Mouse (Mus musculus) Muller cell, postnatal 12 days (primary cell): ENCODE results near the gene Ucp3.

ENCODE experiments used
- DNase-seq: peaks from one replicate; pipeline ENCODE4 v3.0.0-alpha.2; 2015; ENCODE audit errors: inconsistent ontology term

Ucp3 gene

GRCm38 (mm10) chr7:100472777-100473176 lies at the start of gene Ucp3:
Ucp3 (plus strand) TSS chr7:100472990.
- no peak for DNase-seq

- DNase-seq = no peak
These were observed 47.0 kb upstream of the Ucp3 start for GRCm38 (mm10) chr7:100425795-100426194.

DNA sequence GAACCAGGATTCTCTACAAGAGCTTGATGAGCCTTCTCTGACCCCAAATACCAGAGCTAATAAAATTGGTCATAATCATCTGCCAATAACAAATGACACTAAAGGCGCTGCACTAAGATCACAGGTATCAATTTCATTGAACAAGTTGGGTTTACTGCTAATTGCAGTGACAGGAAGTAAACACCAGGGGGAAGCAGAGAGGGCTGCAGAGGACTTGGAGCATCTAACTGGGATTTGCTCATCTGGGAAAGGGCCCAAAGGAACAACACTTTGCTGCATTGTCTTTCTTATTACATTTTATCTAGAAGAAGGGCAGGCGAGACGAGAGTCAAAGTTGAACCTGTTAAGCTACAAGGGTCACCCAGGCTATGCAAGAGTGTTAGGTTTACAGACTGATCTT lies 43.7 kb upstream of the Ucp3 start:
- peak; percentile 28 for DNase-seq

DNA sequence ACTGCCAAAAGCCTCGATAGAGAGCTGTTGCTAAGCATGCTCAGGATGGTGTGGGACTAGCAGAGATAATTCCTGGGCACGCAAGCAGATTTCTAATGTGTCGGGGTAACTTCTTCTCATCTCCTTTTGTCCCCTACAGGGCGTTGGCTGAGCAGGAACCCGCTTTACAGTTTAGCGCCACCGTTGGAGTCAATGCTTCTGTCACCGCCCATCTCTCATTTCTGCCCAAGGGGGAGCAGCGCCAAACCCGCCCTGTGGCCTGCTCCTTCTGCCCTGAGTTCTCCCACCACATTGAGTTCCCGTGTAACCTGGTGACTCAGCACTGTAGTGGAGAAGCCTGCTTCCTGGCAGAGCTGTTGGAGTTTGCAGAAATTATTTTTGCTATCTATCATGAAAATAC lies 42.9 kb upstream of the Ucp3 start:
- peak; percentile 2 for DNase-seq

DNA sequence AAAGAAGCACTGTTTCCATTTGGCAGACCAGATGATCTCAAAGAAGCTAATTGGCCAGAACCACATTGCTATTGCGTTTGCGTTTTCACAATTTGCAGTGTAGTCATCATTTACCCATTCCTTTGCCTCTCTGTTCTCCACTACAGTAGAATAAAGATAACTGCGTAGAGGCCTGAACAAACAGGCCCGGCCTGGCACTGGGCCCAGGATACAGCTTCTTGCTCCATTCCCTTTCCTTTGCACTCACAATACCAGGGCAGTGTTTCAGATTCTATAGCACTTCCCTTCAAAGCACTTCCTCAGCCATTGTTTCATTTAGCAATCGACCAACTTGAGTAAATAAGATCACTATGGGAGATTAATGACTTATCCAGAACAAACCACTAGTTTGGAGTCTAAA lies 41.7 kb upstream of the Ucp3 start:
- peak; percentile 74 for DNase-seq

DNA sequence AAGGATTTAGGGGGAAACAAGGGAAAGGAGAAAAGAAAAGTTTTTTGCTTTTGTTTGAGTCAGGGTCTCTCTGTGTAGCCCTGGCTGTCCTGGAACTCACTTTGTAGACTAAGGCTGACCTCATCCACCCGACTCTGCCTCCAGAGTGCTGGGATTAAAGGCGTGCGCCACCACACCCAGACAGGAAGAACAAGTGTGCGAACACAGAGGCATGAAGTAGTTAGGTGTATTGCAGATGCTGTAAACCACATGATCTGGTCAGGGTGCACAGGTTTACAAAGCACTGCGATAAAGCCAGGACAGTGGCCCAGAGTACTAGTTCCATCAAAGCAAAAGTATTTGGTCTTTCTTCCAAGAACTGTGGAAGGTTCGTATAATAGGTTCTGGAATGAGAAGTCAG lies 39.5 kb upstream of the Ucp3 start:
- no peak for DNase-seq

DNA sequence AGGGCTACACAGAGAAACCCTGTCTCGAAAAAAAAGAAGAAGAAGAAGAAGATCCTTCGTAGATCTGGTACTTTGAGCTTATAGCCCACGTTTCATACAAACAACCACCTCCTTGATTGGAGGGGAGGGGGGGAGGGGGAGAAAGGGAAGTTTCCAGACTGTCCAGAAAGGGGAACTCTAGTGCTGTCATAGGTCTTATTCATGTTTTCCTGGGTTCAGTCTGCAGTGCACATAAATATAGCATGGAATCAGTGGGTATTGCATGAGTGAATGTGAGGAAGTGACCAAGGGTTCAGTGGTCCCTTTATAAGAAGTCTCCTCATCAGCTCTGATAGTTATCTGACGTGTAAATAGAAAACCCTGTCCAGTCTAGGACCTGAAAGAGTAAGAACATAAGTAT lies 29.1 kb upstream of the Ucp3 start:
- no peak for DNase-seq

- DNase-seq = no peak
These were observed 26.5 kb upstream of the Ucp3 start for GRCm38 (mm10) chr7:100446271-100446670.

GRCm38 (mm10) chr7:100448530-100448929 lies 24.3 kb upstream of the Ucp3 start:
- DNase-seq = no peak

GRCm38 (mm10) chr7:100448985-100449384 lies 23.8 kb upstream of the Ucp3 start:
- no peak for DNase-seq

DNA sequence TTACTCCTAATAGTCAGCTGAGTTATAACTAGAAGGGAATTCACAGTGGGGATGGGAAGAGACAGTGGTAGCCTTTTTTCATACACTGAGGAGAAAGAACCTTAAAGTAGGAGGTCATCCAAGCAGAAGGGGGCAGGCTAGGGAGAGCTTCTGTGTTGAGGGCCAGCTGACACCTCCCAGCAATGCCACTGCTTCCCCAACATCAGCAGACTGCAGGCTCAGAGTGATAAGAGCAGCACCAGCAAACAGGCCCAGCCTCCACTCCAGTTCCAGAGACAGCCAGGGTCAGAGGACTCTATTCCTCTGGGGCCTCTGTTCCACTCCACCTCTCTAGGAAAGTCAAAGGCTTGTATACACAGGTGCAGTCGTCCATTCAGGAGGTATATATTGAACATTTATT lies 14.6 kb upstream of the Ucp3 start:
- DNase-seq = no peak

- peak; percentile 11 for DNase-seq
These were observed 12.9 kb upstream of the Ucp3 start for GRCm38 (mm10) chr7:100459862-100460261.

- DNase-seq = peak; percentile 80
These were observed 11.1 kb upstream of the Ucp3 start for GRCm38 (mm10) chr7:100461621-100462151.

GRCm38 (mm10) chr7:100463194-100463593 lies 9.6 kb upstream of the Ucp3 start:
- DNase-seq = no peak

DNA sequence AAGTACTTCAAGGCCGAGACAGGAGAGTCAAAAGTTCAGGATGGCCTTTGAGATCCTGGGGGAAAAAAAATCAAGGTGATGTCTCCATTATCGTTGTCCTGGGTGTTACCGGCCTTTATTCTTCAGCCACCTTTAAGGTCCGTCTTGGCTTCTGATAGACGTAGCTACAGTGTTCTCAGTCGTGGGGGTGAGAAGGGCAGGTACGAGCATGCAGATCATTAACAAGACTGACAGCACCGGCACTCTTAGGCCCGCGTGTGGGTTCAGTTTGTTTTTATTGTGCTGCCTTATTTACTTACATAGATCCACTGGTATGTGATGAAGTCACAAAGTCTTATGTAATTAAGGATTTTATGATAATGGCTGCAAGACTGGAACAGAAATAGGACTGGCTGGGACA lies 9.0 kb upstream of the Ucp3 start:
- DNase-seq = no peak

GRCm38 (mm10) chr7:100464248-100464647 lies 8.5 kb upstream of the Ucp3 start:
- DNase-seq = no peak

DNA sequence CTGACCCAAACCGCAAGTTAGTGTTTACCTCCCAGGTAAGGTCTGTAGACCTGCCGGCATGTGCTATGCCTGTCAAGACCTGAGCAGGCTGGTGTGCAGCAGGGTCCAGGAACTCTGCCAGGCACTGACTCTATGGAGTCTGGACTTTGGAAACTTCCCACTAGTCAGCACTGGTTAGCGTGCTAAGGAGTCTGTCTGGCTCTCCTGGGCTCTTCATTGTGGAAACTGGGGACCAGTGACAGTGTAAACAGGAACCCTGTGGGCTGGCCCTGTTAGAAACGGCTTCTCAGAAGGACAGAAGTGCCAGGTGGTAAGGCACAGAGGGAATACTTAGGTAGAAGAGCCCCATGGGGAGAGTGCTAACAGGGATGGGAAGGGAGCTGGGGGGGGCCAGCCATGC lies 7.5 kb upstream of the Ucp3 start:
- no peak for DNase-seq

DNA sequence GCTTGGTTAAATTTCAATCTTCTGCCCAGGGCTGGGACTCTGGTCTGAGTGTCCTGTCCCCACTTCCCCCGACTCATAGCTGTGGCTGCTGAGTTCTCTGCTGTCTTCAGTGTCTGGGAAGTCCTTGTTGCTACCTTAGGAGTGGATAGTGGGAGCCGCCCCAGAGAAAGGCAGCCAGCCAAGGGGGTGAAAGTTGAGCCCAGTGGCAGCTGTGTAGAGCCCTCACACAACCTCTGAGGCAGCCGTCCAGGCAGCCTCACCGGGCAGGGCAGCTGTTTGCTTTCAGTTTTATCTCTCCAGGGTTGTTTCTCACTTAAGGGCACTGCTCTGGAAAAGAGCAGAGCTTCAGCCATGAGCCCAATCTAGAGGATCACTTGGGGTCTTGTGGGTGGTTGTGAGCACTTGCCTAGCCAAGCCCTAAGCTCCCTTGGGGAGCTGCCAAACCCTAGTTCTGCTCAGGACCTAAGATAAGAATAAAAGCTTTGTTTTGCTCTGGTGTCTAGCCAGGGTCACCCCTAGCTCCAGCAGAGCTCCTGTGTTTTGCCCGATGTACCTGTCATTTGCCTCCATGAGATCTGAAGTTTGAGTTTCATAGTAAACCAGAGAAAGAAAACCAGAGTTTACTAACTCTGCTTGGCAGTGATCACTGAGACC lies 7.0 kb upstream of the Ucp3 start:
- DNase-seq = peak; percentile 46

GRCm38 (mm10) chr7:100466781-100467510 lies 5.8 kb upstream of the Ucp3 start:
- DNase-seq = no peak

GRCm38 (mm10) chr7:100468761-100469160 lies 4.0 kb upstream of the Ucp3 start:
- DNase-seq = no peak

- no peak for DNase-seq
These were observed 3.3 kb upstream of the Ucp3 start for GRCm38 (mm10) chr7:100469502-100469901.

GRCm38 (mm10) chr7:100470796-100471406 lies 1.9 kb upstream of the Ucp3 start:
- DNase-seq = no peak

GRCm38 (mm10) chr7:100471407-100471797 lies 1.4 kb upstream of the Ucp3 start:
- DNase-seq = no peak
